Mouse (Mus musculus) mouse trophoblast stem cell (cell line): ENCODE results near the gene Srsf2.
"Not testable (repeated sequence)": the region's sequence is repeated elsewhere in the genome, so short reads cannot be mapped to it uniquely, and the experiment has no call there.

Experiments used
- in situ Hi-C, 2 experiments: fragments of 300-500 bp; cut with MseI, MboI; formaldehyde crosslinking; loops; 2 replicates in 1 of 2; 3 replicates in 1 of 2; pipeline ENCODE4 v1.15.1; 2025

Gene Srsf2

GRCm38 (mm10) chr11:116853512-116853928 lies 626 bp upstream of the Srsf2 start:
- in situ Hi-C loops: no loop called here

DNA sequence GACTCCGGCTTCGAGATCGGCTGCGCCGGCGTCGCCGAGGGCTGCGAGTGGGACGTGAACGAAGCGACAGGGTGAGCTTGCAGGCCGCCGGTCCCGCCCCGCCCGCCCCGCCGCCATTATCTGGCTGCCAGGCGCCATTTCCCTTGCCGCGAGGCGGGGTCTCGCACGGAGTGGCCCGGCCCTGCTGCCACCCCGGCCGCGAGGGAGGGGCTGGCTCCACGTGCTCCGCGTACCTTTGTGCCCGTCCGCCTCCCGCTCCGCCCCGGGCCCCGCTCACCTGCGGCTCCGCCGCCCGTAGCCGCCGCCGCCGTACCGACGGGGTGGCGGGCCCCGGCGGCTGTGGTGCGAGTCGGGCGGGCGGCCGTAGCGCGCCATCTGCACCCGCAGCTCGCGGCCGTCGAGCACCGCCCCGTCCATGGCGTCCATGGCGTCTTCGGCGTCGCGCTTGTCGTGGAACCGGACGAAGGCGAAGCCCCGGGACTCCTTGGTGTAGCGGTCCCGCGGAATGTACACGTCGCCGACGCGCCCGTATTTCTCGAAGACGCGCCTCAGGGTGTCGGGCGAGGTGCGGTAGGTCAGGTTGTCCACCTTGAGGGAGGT lies 503 bp downstream of the Srsf2 start, which contains the start of gene Mfsd11:
Mfsd11 (plus strand) TSS at position 150 of the 600 bp plus-strand sequence.
- in situ Hi-C loops: no loop called here

GRCm38 (mm10) chr11:116851576-116852290 lies 1.2 kb downstream of the Srsf2 start:
- in situ Hi-C loops: no loop called here

- in situ Hi-C loops: no loop called here
Observed at GRCm38 (mm10) chr11:116850833-116851477, 1.9 kb downstream of the Srsf2 start.

DNA sequence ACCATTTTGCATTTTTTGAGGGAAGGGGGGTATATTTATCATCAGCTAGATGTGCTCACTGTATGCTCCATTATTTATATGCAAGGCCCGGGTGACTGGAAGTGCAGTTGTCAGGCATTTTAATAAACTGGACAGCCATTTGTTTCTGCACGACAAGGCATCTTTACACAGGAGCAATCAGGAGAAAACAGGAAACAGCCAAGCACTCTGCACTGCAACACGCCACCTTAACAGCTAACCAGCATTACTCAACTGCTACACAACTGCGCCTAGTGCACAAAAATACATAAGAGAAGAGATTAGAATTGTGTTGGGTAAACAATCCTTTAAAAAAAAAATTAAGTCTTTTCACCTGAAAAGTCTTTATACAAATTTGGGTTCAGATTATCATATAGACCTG lies 2.8 kb downstream of the Srsf2 start:
- in situ Hi-C loops: no loop called here

DNA sequence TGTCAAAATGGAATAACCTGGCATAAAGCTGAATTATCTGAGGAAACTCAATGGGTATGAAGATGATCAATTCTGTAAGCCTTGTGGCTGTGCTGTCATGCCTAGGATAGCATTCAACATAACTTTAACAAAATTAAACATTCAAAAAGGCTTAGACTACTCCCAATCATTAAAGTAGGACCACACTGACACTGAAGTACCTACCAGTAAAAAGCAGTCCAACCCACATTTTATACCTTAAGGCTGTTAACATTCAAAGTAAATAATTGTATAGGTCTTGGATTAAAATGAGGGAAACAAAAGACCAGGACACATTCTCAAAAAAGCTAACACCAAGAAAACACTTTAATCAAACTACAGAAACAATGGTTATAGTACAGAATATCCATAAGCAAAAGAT lies 3.3 kb downstream of the Srsf2 start:
- in situ Hi-C loops: no loop called here

DNA sequence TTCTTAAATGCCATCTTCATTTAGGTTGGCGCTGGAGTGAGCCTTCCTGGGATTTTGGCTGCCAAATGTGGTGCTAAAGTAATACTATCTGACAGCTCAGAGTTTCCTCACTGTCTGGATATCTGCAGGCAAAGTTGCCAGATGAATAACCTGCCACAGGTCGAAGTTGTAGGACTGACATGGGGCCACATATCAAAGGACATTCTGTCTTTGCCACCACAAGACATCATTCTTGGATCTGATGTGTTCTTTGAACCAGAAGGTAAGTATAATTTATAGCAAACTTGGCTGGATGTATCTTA lies 4.1 kb downstream of the Srsf2 start:
- in situ Hi-C loops: not testable (repeated sequence)

- in situ Hi-C loops: no loop called here
Observed at GRCm38 (mm10) chr11:116848086-116848876, 4.6 kb downstream of the Srsf2 start.

DNA sequence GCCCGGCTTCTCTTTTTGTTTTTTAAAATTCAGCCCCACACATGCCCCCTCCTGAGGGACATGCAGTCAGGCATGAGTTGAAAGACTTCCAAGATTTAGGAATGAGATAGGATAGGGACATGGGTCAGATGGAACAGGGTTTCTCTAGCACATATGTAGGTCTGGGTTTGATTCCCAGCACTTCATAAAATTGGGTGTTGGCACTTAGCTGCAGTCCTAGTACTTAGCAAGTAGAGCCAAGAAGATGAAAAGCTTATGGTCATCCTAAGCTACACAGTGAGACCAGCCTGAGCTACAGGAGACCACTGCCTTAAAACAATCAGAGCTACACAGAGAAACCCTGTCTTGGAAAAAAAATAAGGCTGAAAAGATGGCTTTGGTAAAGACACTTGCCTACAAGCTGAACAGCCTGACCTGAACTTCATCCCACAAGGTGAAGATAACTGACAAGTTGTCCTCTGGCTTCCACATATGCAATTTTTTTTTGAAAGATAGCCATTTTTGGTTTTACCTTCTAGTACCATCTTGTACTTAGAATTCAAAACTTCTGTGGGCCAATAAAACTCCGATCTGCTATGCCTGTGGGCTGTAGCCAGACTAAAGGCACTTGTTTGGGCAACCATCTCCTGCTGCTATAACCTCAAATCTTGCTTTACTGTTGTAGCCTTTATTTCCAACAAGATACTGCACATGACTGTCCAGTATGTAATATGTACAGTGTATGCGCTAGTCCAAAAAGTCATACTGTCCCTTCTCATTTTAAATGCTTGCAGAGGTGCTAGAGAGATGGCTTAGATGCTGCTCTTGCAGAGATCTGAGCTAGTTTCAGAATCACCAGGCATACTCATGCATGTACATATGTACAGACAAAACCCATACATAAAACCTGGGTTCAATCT lies 5.5 kb downstream of the Srsf2 start:
- in situ Hi-C loops: no loop called here

DNA sequence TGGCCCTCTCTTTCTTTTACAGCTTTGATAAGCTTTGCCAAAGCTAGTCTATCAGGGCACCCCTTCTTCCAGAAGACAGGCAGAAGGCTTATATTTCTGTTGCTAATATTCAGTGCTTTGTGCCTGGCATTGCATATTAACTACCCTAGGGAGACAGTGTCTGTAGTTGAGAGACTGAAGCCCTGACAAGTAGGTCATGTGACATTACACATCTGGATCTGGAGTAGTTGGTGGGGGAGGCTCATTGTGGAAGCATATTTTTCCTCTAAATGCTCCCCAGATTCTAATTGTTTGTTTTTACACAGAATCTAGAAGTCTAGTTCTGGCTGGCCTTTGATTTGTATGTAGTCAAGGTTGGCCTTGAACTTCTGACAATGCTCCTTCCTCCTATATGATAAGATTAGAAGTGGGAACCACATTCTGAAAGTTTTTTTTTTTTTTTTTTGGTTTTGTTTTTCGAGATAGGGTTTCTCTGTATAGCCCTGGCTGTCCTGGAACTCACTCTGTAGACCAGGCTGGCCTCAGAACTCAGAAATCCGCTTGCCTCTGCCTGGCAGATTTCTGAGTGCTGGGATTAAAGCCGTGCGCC lies 6.2 kb downstream of the Srsf2 start:
- in situ Hi-C loops: no loop called here

DNA sequence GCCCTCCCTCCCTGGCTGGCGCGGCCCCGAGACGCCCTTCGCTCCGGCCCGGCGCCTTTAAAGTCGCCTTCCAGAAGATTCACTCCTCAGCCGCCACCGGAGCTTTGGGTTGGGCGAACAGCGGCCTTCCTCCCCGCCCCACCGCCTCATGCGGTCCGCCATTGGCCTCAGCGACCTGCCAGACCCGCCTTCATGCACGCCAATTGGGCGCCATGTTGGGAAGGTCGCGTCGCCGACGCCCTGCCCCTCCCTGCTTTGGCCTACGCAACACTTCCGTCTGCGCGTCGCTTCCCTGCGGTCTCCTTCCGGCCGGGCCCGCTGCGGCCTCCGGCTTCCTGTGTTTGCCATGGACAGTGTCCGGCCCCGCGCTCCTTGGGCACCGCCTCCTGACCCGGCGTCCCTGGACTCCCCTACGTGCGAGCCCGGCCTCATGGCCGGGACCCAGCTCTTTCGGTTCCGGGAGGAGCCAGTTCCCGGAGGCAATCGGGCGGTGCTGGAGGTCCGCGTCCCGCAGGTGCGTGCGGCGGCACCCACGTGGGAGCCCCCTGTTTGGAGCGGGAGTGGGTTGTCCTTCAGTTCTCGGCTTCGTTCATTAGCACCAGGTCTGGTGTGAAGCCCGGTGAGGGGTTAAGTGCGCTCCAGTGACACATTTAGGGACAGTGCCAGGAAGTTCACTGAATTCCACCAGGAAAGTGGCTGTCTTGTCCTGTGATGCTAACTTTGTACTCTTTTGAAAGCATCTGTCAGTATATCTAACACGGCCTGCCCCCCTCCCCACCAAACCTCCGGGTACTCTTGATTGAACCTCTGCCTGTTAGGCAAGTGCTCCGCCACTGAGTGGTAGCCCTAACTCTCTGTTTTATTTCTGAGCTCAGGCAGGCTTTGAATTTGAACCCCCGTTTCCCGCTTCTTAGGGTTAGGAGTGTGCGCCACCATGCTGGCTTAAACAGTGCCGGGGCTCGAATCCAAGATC lies 9.3 kb downstream of the Srsf2 start, which contains the start of the genes Mettl23 and Jmjd6:
Mettl23 (plus strand) TSS at position 18 of the 973 bp plus-strand sequence.
Jmjd6 (minus strand) TSS at position 189 of the 973 bp plus-strand sequence.
- in situ Hi-C loops: no loop called here

DNA sequence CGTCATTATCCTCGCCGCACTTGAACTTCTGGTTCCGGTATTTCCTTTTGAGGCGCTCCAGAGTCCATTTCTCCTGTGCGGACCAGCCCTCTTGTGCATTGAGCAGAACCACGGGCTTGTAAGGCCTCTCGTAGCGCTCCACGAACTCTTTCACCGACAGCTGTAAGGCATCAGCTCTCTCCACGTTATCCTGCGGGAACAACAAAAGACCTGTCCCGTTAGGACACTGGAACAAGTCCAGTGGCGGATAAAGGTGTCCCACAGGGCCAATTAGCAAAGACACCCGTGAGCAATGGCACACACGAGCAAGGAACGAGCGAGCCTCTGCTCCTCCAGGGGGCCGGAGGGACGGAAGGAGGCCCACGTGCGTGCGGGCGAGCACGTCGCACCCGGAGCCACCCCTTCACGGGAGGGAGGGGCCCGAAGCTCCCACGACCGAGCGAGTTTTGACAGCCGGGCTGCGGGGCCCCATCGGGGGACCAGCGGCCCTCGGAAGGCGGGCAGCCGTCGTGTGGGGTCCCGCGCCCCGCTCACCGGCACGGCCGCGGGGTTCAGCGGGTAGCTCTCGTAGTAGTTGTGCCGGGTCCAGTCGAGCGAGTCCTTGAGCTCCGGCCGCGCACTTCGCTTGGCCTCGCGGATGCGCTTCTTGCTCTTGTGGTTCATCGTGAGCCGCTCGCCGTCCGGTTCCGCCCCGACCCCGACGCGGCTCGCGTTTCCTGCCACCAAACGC lies 10.2 kb downstream of the Srsf2 start:
- in situ Hi-C loops: no loop called here

- in situ Hi-C loops: no loop called here
Observed at GRCm38 (mm10) chr11:116840748-116841147, 12.1 kb downstream of the Srsf2 start.

DNA sequence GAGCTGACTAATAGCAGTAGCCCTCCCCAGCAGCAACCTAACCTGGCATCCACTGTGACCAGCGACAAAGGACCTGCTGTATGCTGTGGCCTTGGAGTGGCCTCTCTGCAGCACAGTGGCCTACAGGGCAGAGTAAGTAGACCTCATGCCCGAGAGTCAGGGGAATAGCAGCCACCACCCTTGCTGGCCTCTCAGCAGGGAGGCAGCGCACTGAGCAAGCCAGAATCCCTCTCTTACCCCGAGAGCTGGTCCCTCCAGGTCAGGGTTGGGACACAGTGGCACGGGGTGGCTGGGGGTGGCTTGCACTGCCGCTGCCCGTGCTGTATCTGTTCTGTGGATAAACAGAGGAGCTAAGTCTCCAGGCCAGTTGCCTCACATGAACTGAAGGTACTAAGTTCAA lies 13.3 kb downstream of the Srsf2 start:
- in situ Hi-C loops: no loop called here

GRCm38 (mm10) chr11:116838936-116839335 lies 14.0 kb downstream of the Srsf2 start:
- in situ Hi-C loops: no loop called here

DNA sequence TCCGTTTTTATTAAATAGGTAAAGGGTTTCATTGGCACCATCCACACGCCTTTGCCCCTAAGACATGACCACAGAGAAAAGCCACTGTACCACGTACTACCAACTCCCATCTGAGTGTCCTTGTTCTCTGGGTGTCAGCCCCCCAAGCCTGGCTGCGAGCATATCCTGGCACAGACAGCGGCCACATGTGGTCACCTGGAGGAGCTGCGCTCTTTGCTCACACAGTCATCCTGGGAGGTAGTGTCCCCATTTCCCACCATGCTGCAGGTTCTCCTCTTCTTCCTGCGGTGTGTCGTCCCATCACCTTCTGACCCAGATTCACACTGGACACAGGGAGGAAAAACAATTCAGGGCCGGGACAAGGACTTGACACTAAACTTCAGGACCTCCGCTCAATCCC lies 15.5 kb downstream of the Srsf2 start:
- in situ Hi-C loops: no loop called here

GRCm38 (mm10) chr11:116836283-116836682 lies 16.6 kb downstream of the Srsf2 start:
- in situ Hi-C loops: no loop called here

GRCm38 (mm10) chr11:116834954-116835353 lies 17.9 kb downstream of the Srsf2 start:
- in situ Hi-C loops: no loop called here

DNA sequence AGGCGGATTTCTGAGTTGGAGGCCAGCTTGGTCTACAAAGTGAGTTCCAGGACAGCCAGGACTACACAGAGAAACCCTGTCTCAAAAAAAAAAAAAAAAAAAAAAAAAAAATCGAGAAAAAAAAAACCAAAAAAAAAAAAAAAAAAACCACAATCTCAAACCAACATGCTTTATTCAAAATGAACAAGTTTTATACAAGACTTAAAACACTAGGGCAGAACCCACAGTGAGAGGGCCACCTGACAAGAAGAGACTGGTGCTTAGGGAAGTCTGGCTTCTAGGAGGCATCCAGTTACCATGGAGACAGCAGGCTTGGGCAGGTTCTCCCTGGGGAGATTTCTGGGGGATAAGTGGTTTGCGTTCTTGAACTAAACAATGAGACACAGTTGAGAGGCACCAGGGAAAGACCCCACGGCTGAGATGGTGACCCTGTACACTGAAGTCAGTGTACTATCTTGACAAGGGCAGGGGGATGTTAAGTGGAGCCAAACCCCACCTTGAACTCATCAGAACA lies 20.7 kb downstream of the Srsf2 start:
- in situ Hi-C loops: no loop called here
